Mouse (Mus musculus) kidney, postnatal 36 days (tissue): ENCODE measurements at regions not wholly inside any gene's neighbourhood (a gene's known extent, or its start where the extent isn't known, plus 50 kb on each side); places are given as distances from the start of the nearest gene placed in this dataset.

Experiments
- DNase-seq, 2 experiments: peaks; one replicate each; pipeline ENCODE4 v3.0.0; 2021 to 2022; ENCODE audit warnings: mixed read lengths in 2 of 2

- no peak for DNase-seq
Observed at GRCm38 (mm10) chr19:26296360-26296759, 308.5 kb upstream of the Smarca2 start.

- DNase-seq, result no peak
Observed at GRCm38 (mm10) chr19:26308477-26309135, 296.2 kb upstream of the Smarca2 start.

- DNase-seq, result no peak
Observed at GRCm38 (mm10) chr19:26318977-26319376, 285.9 kb upstream of the Smarca2 start.

GRCm38 (mm10) chr19:26323682-26324081, 281.2 kb upstream of the Smarca2 start:
- no peak for DNase-seq

- DNase-seq, result no peak
Observed at GRCm38 (mm10) chr19:26339120-26339519, 265.7 kb upstream of the Smarca2 start.

- no peak for DNase-seq
Observed at GRCm38 (mm10) chr19:26340155-26340554, 264.7 kb upstream of the Smarca2 start.

GRCm38 (mm10) chr19:26355054-26355453, 249.8 kb upstream of the Smarca2 start:
- DNase-seq, result no peak

- no peak for DNase-seq
Observed at GRCm38 (mm10) chr19:26383961-26384381, 220.9 kb upstream of the Smarca2 start.

- no peak for DNase-seq
Observed at GRCm38 (mm10) chr19:26386075-26386474, 218.8 kb upstream of the Smarca2 start.

GRCm38 (mm10) chr19:26412684-26413083, 192.2 kb upstream of the Smarca2 start:
- DNase-seq, result no peak

- DNase-seq, result no peak
Observed at GRCm38 (mm10) chr19:26414476-26415024, 190.3 kb upstream of the Smarca2 start.

- no peak for DNase-seq
Observed at GRCm38 (mm10) chr19:26419781-26420180, 185.1 kb upstream of the Smarca2 start.

GRCm38 (mm10) chr19:26439163-26439562, 165.7 kb upstream of the Smarca2 start:
- DNase-seq, result no peak

- no peak for DNase-seq
Observed at GRCm38 (mm10) chr19:26445309-26445708, 159.5 kb upstream of the Smarca2 start.

GRCm38 (mm10) chr19:26447427-26448023, 157.3 kb upstream of the Smarca2 start:
- no peak for DNase-seq

- DNase-seq, result no peak
Observed at GRCm38 (mm10) chr19:26461712-26462111, 143.1 kb upstream of the Smarca2 start.

GRCm38 (mm10) chr19:26465228-26465627, 139.6 kb upstream of the Smarca2 start:
- peak in 1 of 2 experiments; percentile 35 for DNase-seq

GRCm38 (mm10) chr19:26466244-26466643, 138.6 kb upstream of the Smarca2 start:
- no peak for DNase-seq

GRCm38 (mm10) chr19:26467179-26467651, 137.6 kb upstream of the Smarca2 start:
- DNase-seq, result no peak

- DNase-seq, result no peak
Observed at GRCm38 (mm10) chr19:26472659-26473058, 132.2 kb upstream of the Smarca2 start.

- DNase-seq, result no peak
Observed at GRCm38 (mm10) chr19:26473211-26473610, 131.6 kb upstream of the Smarca2 start.

GRCm38 (mm10) chr19:26475197-26475596, 129.7 kb upstream of the Smarca2 start:
- DNase-seq, result no peak

GRCm38 (mm10) chr19:26475754-26476153, 129.1 kb upstream of the Smarca2 start:
- no peak for DNase-seq

GRCm38 (mm10) chr19:26478055-26478737, 126.7 kb upstream of the Smarca2 start:
- DNase-seq, result no peak
